Mouse (Mus musculus): Measurements from ENCODE around the gene Nme3.

DNA sequence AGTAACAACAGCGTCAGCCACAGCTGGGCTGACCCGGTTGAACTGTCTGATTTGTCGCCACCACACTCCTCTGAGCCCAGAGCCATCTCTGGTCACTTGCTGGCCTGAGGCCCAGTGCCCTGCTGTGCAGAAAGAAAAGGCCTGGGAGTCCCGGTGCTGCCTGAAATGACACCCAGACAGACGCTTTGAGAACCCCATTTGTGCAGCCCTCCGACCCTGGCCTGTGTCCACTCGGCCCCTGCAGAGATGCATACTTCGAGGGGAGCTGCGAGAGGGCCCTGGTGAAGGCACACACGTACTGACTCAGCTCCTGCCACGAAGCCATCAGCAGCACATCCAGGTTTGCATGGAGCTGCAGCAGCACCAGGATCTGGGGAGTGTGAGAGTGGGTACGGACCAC is 3.5 kb upstream of the Nme3 start:
- TF ChIP-seq POLR2A (IDR thresholded peaks at IDR 0.05; ENCODE audit: borderline replicate concordance, low read depth, low read length) (no peak), CTCF (IDR thresholded peaks at IDR 0.05; ENCODE audit: low read depth, low read length) (no peak)

Data from bone marrow macrophage, adult 2 months (primary cell).